Mouse (Mus musculus) mouse trophoblast stem cell (cell line): ENCODE measurements around the gene Dop1b.
"Not testable (repeated sequence)": the region's sequence is repeated elsewhere in the genome, so short reads cannot be mapped to it uniquely, and the experiment has no call there.

Experiments used
- in situ Hi-C, 2 experiments: fragments of 300-500 bp; cut with MseI, MboI; formaldehyde crosslinking; loops; 2 replicates in 1 of 2; 3 replicates in 1 of 2; pipeline ENCODE4 v1.15.1; 2025

Dop1b gene

DNA sequence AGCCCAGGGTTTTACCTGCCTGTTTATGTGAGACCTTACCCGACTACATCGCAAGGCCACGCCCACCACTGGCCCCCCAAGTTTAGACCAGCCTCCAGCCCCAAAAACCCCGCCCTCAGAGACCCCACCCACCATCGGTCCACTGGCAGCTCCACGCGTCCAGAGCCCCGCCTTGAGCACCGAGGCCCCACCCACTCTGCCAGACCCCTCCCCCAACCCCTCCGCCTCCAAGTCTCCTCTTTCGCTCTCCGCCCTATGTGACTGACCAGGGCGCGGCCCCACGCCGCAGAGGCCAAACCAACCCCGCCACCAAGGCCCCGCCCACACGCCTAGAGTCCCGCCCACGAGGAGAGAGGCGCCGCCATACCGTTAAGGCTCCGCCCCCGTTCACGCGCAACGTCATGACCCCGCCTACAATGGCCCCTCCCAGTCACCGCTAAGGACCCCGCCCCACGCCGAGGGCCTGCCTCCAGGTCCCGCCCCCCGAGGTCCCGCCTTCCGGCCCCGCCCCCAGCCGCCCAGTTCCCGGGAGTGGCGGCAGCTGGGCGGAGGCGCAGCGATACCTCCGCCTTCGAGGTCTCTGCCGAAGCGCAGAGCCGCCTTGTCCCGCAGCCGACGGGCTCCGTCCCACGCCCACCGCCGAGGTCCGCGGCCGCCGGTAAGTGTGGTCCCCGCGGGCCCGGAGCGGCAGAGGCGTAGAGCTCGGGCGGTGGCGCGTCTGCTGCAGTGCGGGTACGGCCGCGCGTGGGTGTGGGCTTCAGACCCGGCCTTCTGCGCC lies at the start of gene Dop1b:
TSS of gene Dop1b (plus strand) at position 494 of the 778 bp plus-strand sequence.
- in situ Hi-C loops = no loop called here

DNA sequence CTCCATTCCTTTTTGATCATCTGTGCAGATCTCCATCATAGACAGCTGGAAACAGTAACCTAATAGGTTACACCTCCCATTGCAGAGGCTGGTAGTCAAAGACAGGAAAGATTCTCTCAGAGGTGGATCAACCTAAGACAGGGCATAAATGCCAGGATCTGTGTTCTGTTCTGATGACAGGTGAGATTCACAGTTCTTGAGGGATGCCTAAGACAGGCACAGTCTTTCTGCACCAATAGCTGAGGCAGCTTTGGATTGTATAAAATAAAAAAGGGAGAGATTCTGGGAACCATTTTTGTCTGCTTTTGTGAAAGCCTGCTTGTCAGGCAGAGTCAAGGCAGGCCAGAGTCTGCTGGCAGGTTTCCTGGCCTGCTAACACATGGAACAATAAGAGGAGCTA lies 43.7 kb upstream of the Dop1b start:
- in situ Hi-C loops = no loop called here

DNA sequence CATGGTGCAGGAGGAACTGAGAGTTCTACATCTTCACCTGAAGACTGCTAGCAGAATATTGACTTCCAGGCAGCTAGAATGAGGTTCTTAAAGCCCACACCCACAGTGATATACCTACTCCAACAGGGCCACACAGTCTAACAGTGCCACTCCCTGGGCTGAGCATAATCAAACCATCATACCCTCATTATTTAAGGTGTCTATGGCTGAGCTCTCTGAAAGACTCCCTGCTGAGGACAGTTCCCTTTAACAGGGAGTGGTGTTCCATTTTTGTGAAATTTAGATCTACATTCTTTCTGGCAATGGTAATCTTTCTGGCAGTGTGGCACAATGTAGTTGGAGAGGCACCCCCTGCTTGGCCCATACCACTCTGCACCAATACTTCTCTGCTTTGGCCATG lies 42.2 kb upstream of the Dop1b start:
- in situ Hi-C loops = no loop called here

DNA sequence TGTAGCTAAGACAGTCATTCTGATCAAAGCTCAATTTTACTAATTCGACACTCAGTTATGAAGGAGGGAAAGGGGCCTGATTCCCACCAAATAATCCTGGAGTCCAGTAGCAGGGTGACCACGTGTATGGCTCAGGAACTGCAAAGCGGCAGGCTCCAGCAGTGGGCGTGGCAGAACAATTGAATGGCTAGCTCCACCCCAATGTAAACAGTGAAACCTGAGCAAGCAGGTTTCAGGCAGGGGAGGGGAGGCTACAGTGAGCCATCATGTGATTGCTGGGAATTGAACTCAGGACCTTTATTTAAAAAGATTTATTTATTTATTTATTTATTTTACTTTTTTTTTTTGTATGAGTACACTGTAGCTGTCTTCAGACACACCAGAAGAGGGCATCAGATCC lies 41.2 kb upstream of the Dop1b start:
- in situ Hi-C loops = not testable (repeated sequence)

- in situ Hi-C loops = no loop called here
Measured at GRCm38 (mm10) chr16:93671064-93671463, 40.6 kb upstream of the Dop1b start.

GRCm38 (mm10) chr16:93676376-93676775 lies 35.3 kb upstream of the Dop1b start:
- in situ Hi-C loops = no loop called here

GRCm38 (mm10) chr16:93678206-93678605 lies 33.5 kb upstream of the Dop1b start:
- in situ Hi-C loops = no loop called here

DNA sequence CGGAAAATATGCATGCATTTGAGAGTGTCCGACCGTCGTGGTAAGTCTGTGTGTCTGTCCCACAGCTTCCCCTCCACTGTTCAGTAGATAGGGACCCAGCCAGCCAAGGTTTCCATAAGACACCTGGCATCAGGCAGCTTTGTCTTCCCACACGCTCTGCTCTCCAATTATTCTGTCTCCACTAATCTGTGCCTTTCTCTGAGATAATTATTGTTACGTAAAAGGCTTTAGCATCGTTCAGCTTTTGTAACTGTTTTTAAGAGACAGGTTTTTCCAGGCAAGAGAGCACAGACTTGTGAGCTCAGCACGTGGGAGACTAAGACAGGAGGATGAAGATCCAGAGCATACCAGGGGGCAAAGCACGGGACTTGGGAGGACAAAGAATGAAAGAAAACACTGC lies 32.5 kb upstream of the Dop1b start:
- in situ Hi-C loops = no loop called here

- in situ Hi-C loops = loop anchor here (10.0 kb wide), 1 partner anchor 103 kb away; no protein-coding TSS in a partner anchor
Measured at GRCm38 (mm10) chr16:93682156-93682688, 29.5 kb upstream of the Dop1b start.

- in situ Hi-C loops = loop anchor here (10.0 kb wide), 1 partner anchor 102 kb away; no protein-coding TSS in a partner anchor
Measured at GRCm38 (mm10) chr16:93682689-93683507, 28.8 kb upstream of the Dop1b start, which contains the start of gene Cbr3. Gene Cbr3 (plus strand): TSS chr16:93683215.

DNA sequence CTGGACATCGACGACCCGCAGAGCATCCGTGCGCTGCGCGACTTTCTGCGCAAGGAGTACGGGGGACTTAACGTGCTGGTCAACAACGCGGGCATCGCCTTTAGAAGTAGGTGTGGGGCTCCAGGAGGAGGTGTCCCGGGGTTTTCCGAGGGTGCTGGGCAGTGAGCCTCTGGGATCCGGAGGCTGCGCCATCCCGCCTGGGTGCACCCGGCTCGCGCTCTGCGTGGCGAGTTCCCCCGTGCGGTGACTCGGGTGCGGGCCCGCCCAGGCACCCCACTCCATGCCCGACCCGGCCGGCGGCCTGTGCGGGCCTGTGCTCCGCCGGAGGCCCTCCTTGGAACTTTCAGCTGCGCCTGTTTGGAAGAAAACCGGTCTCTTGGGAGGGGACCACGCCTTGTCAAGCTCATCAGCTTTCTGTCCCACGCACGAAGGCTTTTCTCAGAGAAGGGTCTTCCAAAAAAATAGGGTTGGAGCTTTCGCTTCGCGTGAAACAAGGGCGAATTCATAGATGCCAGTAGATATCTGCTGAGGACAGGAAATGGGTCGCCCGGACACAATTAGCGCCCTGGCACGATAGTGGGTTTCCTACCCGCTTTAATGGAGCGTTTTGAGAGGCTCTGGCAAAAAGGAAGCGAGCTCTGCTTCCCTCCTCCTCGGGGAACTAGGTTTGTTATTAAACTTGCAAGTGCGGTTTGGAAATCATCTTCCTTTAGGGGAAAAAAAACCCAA lies 28.0 kb upstream of the Dop1b start:
- in situ Hi-C loops = loop anchor here (10.0 kb wide), 1 partner anchor 101 kb away; no protein-coding TSS in a partner anchor

DNA sequence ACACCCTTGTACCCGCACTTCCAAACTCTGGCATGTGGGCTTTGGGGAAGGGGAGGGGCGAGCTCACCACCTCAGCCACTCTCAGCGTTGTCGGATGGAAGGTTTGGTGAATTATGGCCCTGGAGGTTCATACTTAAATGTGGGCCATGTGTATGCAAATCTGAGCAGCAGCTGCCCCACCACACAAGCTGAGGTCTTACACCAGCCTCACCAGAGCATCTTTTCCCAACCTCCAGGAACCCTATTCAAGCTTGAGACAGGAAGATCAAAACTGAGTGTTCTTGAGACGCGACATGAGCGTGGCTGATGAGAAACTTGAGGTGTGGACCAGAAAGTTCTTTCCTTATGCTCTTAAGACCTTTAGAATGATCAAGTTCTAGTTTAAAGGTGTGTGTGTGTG lies 27.3 kb upstream of the Dop1b start:
- in situ Hi-C loops = loop anchor here (10.0 kb wide), 1 partner anchor 100 kb away; no protein-coding TSS in a partner anchor

- in situ Hi-C loops = loop anchor here (10.0 kb wide), 1 partner anchor 99 kb away; no protein-coding TSS in a partner anchor
Measured at GRCm38 (mm10) chr16:93685783-93686182, 25.9 kb upstream of the Dop1b start.

DNA sequence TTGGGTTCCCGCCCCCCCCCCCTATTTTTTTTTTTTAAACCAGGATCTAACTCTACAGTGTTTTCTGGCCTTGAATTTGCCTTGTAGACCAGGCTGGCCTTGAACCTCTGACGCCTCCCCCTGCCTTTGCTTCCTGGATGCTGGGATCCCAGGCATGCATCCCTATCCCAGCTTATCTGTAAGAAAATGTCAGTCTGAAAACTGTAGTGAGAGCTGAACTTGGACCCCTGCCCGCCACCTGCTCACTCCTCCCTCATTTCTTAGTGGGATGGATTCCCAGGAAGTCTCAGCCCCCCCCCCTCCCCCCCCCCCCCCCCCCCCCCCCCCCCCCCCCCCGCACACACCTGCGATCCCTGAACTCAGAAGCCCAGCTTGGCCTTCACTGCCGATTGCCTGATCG lies 25.3 kb upstream of the Dop1b start:
- in situ Hi-C loops = loop anchor here (10.0 kb wide), 1 partner anchor 98 kb away; no protein-coding TSS in a partner anchor

DNA sequence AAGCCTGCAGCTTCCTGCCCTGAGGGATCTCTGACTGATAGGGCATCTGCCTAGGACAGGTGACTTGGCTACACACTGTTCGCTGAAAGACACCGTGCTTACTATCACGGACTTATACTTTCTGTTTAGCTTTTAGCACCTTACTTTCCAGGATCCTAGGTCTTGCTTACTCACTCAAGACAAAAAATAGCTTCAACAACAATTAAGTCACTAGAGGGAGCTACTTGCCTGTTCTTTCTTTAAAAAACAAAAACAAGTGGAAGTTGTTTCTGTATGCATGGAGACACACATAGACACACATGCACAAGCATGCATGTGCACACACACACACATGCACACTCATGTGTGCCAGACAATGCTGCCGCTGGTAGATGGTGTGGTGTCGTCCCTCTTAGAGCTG lies 24.8 kb upstream of the Dop1b start:
- in situ Hi-C loops = loop anchor here (10.0 kb wide), 1 partner anchor 98 kb away; no protein-coding TSS in a partner anchor

DNA sequence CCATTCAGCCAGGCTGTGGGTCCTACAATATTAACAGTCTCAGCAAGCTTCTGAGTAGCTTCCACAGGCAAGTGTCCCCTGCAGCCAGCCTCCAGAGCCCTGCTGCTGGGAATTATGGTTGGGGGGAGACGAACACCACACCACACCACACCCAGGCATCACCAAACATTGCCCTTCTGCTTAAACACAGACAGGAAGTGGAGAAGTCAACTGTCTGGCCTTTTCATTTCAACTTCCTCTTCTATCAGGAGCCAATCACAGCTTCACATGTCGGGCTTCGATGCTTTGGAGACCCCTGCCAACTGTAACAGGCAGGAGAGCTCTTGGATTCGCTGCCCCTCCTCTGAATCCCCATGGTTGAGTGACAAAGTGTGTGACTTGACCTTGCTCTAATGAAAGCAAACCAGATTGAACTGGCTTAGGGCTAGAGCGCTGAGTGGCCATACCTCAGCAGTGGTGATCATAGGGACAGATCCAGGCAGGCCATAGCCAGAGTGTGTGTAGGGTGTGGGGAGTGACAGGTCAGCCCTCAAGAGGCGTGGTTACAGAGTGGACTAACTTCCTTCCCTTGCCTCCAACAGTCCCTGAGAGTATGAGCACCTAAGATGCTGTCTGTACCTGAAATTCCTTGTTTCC lies 20.4 kb upstream of the Dop1b start:
- in situ Hi-C loops = no loop called here

- in situ Hi-C loops = no loop called here
Measured at GRCm38 (mm10) chr16:93692744-93693143, 19.0 kb upstream of the Dop1b start.

GRCm38 (mm10) chr16:93707116-93707515 lies 4.6 kb upstream of the Dop1b start:
- in situ Hi-C loops = no loop called here

GRCm38 (mm10) chr16:93709217-93709616 lies 2.5 kb upstream of the Dop1b start:
- in situ Hi-C loops = no loop called here

DNA sequence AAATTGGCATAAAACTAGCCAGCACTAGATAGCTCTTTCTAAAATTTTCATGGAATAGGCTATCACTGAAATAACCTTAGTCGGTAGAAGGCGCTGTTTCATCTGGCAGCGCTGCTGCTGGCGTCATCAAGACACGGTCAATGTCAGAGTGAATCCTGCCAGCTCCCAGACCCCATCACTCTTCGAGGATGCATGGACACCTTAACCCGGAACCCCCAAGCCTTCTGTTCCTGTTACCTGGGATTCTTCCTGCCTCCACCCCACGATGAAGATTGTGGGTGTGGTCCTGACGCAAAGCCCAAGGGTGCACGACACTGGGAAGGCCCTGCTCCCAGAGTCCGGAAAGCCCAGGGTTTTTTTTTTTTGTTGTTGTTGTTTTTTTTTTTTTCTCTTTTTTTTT lies 780 bp upstream of the Dop1b start:
- in situ Hi-C loops = no loop called here
